In the genomic region with DNA sequence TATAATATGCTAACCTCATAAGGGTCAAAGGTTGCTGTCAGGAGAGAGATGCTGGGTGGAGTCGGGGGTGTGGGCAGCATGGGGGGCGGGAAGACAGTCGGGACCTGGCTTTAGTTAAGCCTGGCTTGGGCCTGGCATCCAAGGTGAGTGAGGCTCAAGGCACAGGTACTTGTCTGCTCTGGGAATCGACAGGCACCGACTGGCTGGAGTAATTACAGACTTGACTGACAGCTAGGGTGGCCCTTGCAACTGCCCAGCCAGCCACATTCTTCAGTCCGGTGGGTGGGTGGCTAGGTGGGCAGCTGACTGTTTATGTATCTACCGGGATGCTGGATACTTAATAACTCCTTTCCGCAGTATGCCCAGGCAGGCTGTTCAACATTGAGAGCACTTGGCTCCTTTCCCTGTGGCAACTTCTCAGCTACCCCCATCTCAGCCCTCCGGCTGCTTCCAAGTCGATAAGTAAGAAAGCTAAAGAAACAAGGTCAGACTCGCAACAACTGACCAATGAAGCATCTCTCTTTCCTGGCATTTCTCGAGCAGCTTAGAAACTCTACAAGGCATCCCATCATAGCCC, we compare ENCODE assay signal across 28 mouse cellular contexts. TPM values are rescaled to one million over a fixed set of nuclear protein-coding genes. Genes with fewer than 3 reads are reported as not detected.
A peak's percentile ranks its signal among the peaks of the same experiment; 100 is the strongest.
DNase-seq lines count a peak whose midpoint lies in the region; ATAC-seq lines count a peak whose summit lies in the region.
"Had no signal": no experiment of that assay in that cellular context is flagged by ENCODE, and none has a peak within 500 bp of the region (broad histone marks: within the 10 kb centered on the region; RNA-seq: fewer than 3 reads in every experiment).

No protein-coding gene starts in this region.

- H3K9me3 ChIP-seq in kidney, embryonic 16.5 days (ENCODE audit: low read length), result no peaks in the 10 kb centered on the region
- H3K9me3 ChIP-seq: forebrain, embryonic 13.5 days; heart, embryonic 10.5 days; heart, embryonic 15.5 days; limb, embryonic 10.5 days; limb, embryonic 15.5 days; liver, embryonic 13.5 days; midbrain, embryonic 12.5 days; stomach, embryonic 15.5 days had no signal

- peaks cover 28% of the 10 kb centered on the region for H3K4me1 ChIP-seq in kidney, embryonic 16.5 days (ENCODE audit: insufficient read depth, low read length)
- H3K4me1 ChIP-seq: midbrain, embryonic 12.5 days had no signal

- no peak overlapping the region for H3K4me2 ChIP-seq in kidney, embryonic 16.5 days (replicated peaks; ENCODE audit: low read depth, low read length)
- H3K4me2 ChIP-seq: forebrain, embryonic 13.5 days; heart, embryonic 15.5 days; limb, embryonic 15.5 days; liver, embryonic 13.5 days; midbrain, embryonic 12.5 days; stomach, embryonic 15.5 days had no signal

- no peak overlapping the region for H3K9ac ChIP-seq in kidney, embryonic 16.5 days (replicated peaks; ENCODE audit: low read length)
- H3K9ac ChIP-seq: forebrain, embryonic 13.5 days; heart, embryonic 15.5 days; limb, embryonic 15.5 days; liver, embryonic 13.5 days; midbrain, embryonic 12.5 days; stomach, embryonic 15.5 days had no signal

- H3K36me3 ChIP-seq in kidney, embryonic 16.5 days (ENCODE audit: insufficient read depth, low read length), result no peaks in the 10 kb centered on the region
- H3K36me3 ChIP-seq: heart, embryonic 10.5 days; heart, embryonic 15.5 days; limb, embryonic 10.5 days; limb, embryonic 15.5 days; liver, embryonic 13.5 days; midbrain, embryonic 12.5 days; stomach, embryonic 15.5 days had no signal

- no peak overlapping the region for H3K27ac ChIP-seq in kidney, embryonic 16.5 days (ENCODE audit: low read length)
- H3K27ac ChIP-seq: forebrain, embryonic 13.5 days; heart, embryonic 10.5 days; heart, embryonic 15.5 days; limb, embryonic 10.5 days; limb, embryonic 15.5 days; liver, embryonic 13.5 days; midbrain, embryonic 12.5 days; stomach, embryonic 15.5 days had no signal

- peak; percentile 66 for DNase-seq in kidney, adult 18-20 months
- DNase-seq in testis, postnatal 14 days (ENCODE audit: low spot score), result peak; percentile 67
- no peak for DNase-seq in testis, postnatal 10 days (ENCODE audit: low spot score)
- DNase-seq in kidney, postnatal 25 days, result peak; percentile 52 to 88
- DNase-seq in adrenal gland, postnatal 14 days, result no peak
- DNase-seq: adrenal gland, postnatal 10 days; cerebellum, adult 11 months; gastrocnemius, postnatal 10 days; layer of hippocampus, adult 9-11 months; liver, embryonic 13.5 days; lung, adult 18-20 months; lung, postnatal 36 days; retina, postnatal 1 day; right cerebral cortex, postnatal 14 days; thymus, adult 2 months; thymus, postnatal 4 days had no signal

- 71% methylated on average over 12 of the region's 12 CpGs for WGBS in kidney, embryonic 16.5 days

- H3K4me3 ChIP-seq in kidney, embryonic 16.5 days (ENCODE audit: low read length), result no peak overlapping the region
- H3K4me3 ChIP-seq: erythroblast, embryonic 14.5 days; forebrain, embryonic 13.5 days; heart, embryonic 10.5 days; heart, embryonic 15.5 days; limb, embryonic 10.5 days; limb, embryonic 15.5 days; liver, embryonic 13.5 days; midbrain, embryonic 12.5 days; stomach, embryonic 15.5 days had no signal

- H3K27me3 ChIP-seq in kidney, embryonic 16.5 days (ENCODE audit: insufficient read depth, low read length), result no peaks in the 10 kb centered on the region
- H3K27me3 ChIP-seq: Patski; stomach, embryonic 15.5 days had no signal

- ATAC-seq in kidney, embryonic 16.5 days (ENCODE audit: low FRiP score, low TSS enrichment), result no peak
- no peak for ATAC-seq in monocyte, adult 5-6 weeks (replicated peaks; ENCODE audit: insufficient number of reproducible peaks, low FRiP score, low TSS enrichment, poor library complexity, severe bottlenecking)
- ATAC-seq: forebrain, embryonic 13.5 days; hindbrain, embryonic 16.5 days; Patski had no signal

RNA-seq across cellular contexts. Expression of gene Vdr, which starts 10.0 kb away (rescaled TPM):
- 9.6 and 10.5 TPM in 2 replicates for polyA plus RNA-seq in kidney, embryonic 16.5 days (2015; fragmentation: Nextera tagmentation; extraction: Ambion mirVana)
- total RNA-seq in monocyte, adult 5-6 weeks (2017), result 1.3 to 2.5 TPM in 2 of 3 replicates, not detected in the other
- 6.6 and 7.0 TPM in 2 replicates for total RNA-seq in adrenal gland, postnatal 14 days (2021)
- polyA plus RNA-seq: erythroblast, embryonic 14.5 days; forebrain, embryonic 13.5 days had no signal

RNA-seq across cellular contexts. Expression of gene Hdac7, which starts 56.1 kb away (rescaled TPM):
- 37.3 and 40.0 TPM in 2 replicates for polyA plus RNA-seq in kidney, embryonic 16.5 days (2015; fragmentation: Nextera tagmentation; extraction: Ambion mirVana)
- total RNA-seq in monocyte, adult 5-6 weeks (2017), result 6.5 to 17.5 TPM (median 10.7 TPM) in 3 replicates
- 60.1 and 75.8 TPM in 2 replicates for total RNA-seq in adrenal gland, postnatal 14 days (2021)

Comparison
In these comparisons a context has a peak if more than half of its experiments do, and no peak if none do; other contexts are left out.
1. DNase-seq: peak in kidney, adult 18-20 months (single experiment), testis, postnatal 14 days (single experiment) and kidney, postnatal 25 days (2 of 2); none in testis, postnatal 10 days (single experiment) and adrenal gland, postnatal 14 days (single experiment).